7 mouse cellular contexts compared by ENCODE assay signal in genomic region chr4:45591405-45592315, GRCm38 (mm10). TPM values are rescaled to one million over a fixed set of nuclear protein-coding genes. Genes with fewer than 3 reads are reported as not detected.
DNase-seq lines count a peak whose midpoint lies in the region; ATAC-seq lines count a peak whose summit lies in the region.

No protein-coding gene starts in this region.

- ATAC-seq in intestine, embryonic 16.5 days = 0 out of 2 replicates have a peak, but pooled peaks have one; percentile 17
- ATAC-seq in midbrain, embryonic 11.5 days (ENCODE audit: low FRiP score) = peak; percentile 70
- ATAC-seq in monocyte, adult 5-6 weeks (replicated peaks; ENCODE audit: insufficient number of reproducible peaks, low FRiP score, low TSS enrichment, poor library complexity, severe bottlenecking) = no peak

- H3K4me2 ChIP-seq in intestine, embryonic 16.5 days (ENCODE audit: low read depth, low read length) = peak overlapping the region; percentile 52
- peak overlapping the region; percentile 48 for H3K4me2 ChIP-seq in midbrain, embryonic 11.5 days

- H3K9ac ChIP-seq in intestine, embryonic 16.5 days (ENCODE audit: low read depth, low read length) = peak overlapping the region; percentile 60
- H3K9ac ChIP-seq in midbrain, embryonic 11.5 days (ENCODE audit: low read length) = peak overlapping the region; percentile 37

- peaks cover 13% of the 10 kb centered on the region for H3K4me1 ChIP-seq in intestine, embryonic 16.5 days (ENCODE audit: control insufficient read depth, insufficient read depth, low read length)
- peaks cover 15% of the 10 kb centered on the region for H3K4me1 ChIP-seq in midbrain, embryonic 11.5 days (ENCODE audit: control insufficient read depth, insufficient read depth, low read length)

- H3K27me3 ChIP-seq in intestine, embryonic 16.5 days (replicated peaks; ENCODE audit: control insufficient read depth, insufficient read depth, low read length) = no peaks in the 10 kb centered on the region; the same call in 1 of the 2 replicates
- no peaks in the 10 kb centered on the region for H3K27me3 ChIP-seq in midbrain, embryonic 11.5 days (ENCODE audit: control insufficient read depth, insufficient read depth, low read length)

- H3K36me3 ChIP-seq in intestine, embryonic 16.5 days (ENCODE audit: control insufficient read depth, insufficient read depth, low read length) = no peaks in the 10 kb centered on the region
- H3K36me3 ChIP-seq in midbrain, embryonic 11.5 days (ENCODE audit: control insufficient read depth, insufficient read depth, low read length) = no peaks in the 10 kb centered on the region

- WGBS in intestine, embryonic 16.5 days = 18% methylated on average over 23 of the region's 23 CpGs
- WGBS in midbrain, embryonic 11.5 days = 2% methylated on average over 23 of the region's 23 CpGs

- H3K27ac ChIP-seq in intestine, embryonic 16.5 days (ENCODE audit: low read length) = no peak overlapping the region
- H3K27ac ChIP-seq in midbrain, embryonic 11.5 days (ENCODE audit: low read depth, low read length) = no peak overlapping the region

- peak; percentile 72 for DNase-seq in Muller cell, postnatal 12 days (ENCODE audit: inconsistent ontology term)
- DNase-seq in embryo, embryonic 11 days = peak; percentile 43
- peak; percentile 90 for DNase-seq in midbrain, embryonic 11.5 days (ENCODE audit: low spot score, missing footprints)
- DNase-seq in left cerebral cortex, adult 11 months (ENCODE audit: low spot score) = no peak
- no peak for DNase-seq in urinary bladder, postnatal 14 days (ENCODE audit: low spot score)

- H3K9me3 ChIP-seq in intestine, embryonic 16.5 days (ENCODE audit: control insufficient read depth, low read length) = no peaks in the 10 kb centered on the region
- no peaks in the 10 kb centered on the region; the same call in 1 of the 2 replicates for H3K9me3 ChIP-seq in midbrain, embryonic 11.5 days (ENCODE audit: control insufficient read depth, low read length)

- H3K4me3 ChIP-seq in intestine, embryonic 16.5 days (ENCODE audit: low read length) = peak overlapping the region; percentile 28
- H3K4me3 ChIP-seq in midbrain, embryonic 11.5 days (ENCODE audit: low read depth, low read length) = peak overlapping the region; percentile 21

RNA-seq across cellular contexts. Expression of gene Shb, which starts 59.4 kb away (rescaled TPM):
- 1.5 and 2.7 TPM in 2 replicates for polyA plus RNA-seq in intestine, embryonic 16.5 days (2015; fragmentation: Nextera tagmentation; extraction: Ambion mirVana)
- 2.7 and 2.8 TPM in 2 replicates for polyA plus RNA-seq in midbrain, embryonic 11.5 days (2014; fragmentation: Nextera tagmentation; extraction: Ambion mirVana)
- 1.0 to 3.3 TPM (median 1.1 TPM) in 3 replicates for total RNA-seq in monocyte, adult 5-6 weeks (2017)

Comparison
In these comparisons a context has a peak if more than half of its experiments do, and no peak if none do; other contexts are left out.
1. DNase-seq: peak in Muller cell, postnatal 12 days (single experiment), embryo, embryonic 11 days (single experiment) and midbrain, embryonic 11.5 days (single experiment); none in left cerebral cortex, adult 11 months (single experiment) and urinary bladder, postnatal 14 days (single experiment).